Mouse (Mus musculus): ENCODE measurements around the gene Chchd5. TPM values are rescaled to one million over a fixed set of nuclear protein-coding genes. Genes with fewer than 3 reads are reported as not detected.

The Chchd5 gene
- polyA plus RNA-seq, 1 experiment from 2014 or later = 27.8 TPM

GRCm38 (mm10) chr2:129151111-129151510, 21.6 kb downstream of the Chchd5 start:
- DNase-seq (ENCODE audit: low spot score) = no peak

GRCm38 (mm10) chr2:129152751-129153150, 23.3 kb downstream of the Chchd5 start:
- DNase-seq (ENCODE audit: low spot score) = no peak

- no peak for DNase-seq (ENCODE audit: low spot score)
Measured at GRCm38 (mm10) chr2:129164815-129165214, 35.3 kb downstream of the Chchd5 start.

GRCm38 (mm10) chr2:129166466-129167463, 37.3 kb downstream of the Chchd5 start:
- no peak for DNase-seq (ENCODE audit: low spot score)

GRCm38 (mm10) chr2:129173386-129173785, 43.9 kb downstream of the Chchd5 start:
- no peak for DNase-seq (ENCODE audit: low spot score)

GRCm38 (mm10) chr2:129174474-129174873, 45.0 kb downstream of the Chchd5 start:
- peak; percentile 64 for DNase-seq (ENCODE audit: low spot score)

- DNase-seq (ENCODE audit: low spot score) = no peak
Measured at GRCm38 (mm10) chr2:129175636-129176035, 46.1 kb downstream of the Chchd5 start.

- no peak for DNase-seq (ENCODE audit: low spot score)
Measured at GRCm38 (mm10) chr2:129176676-129177420, 47.3 kb downstream of the Chchd5 start.

GRCm38 (mm10) chr2:129177661-129178060, 48.2 kb downstream of the Chchd5 start:
- no peak for DNase-seq (ENCODE audit: low spot score)

GRCm38 (mm10) chr2:129178182-129178908, 48.8 kb downstream of the Chchd5 start:
- no peak for DNase-seq (ENCODE audit: low spot score)

- DNase-seq (ENCODE audit: low spot score) = peak; percentile 89
Measured at GRCm38 (mm10) chr2:129179946-129180853, 50.7 kb downstream of the Chchd5 start.

- no peak for DNase-seq (ENCODE audit: low spot score)
Measured at GRCm38 (mm10) chr2:129181509-129181908, 52.0 kb downstream of the Chchd5 start.

- no peak for DNase-seq (ENCODE audit: low spot score)
Measured at GRCm38 (mm10) chr2:129182412-129182811, 52.9 kb downstream of the Chchd5 start.

GRCm38 (mm10) chr2:129183561-129184031, 54.1 kb downstream of the Chchd5 start:
- peak; percentile 94 for DNase-seq (ENCODE audit: low spot score)

Other genes starting within 250 kb of the Chchd5 start
- gene Zc3h8, start 185.6 kb upstream of the Chchd5 start, polyA plus RNA-seq (2015; fragmentation: Nextera tagmentation; extraction: Ambion mirVana) = 9.3 and 10.1 TPM in 2 replicates
- 3.3 and 6.5 TPM in 2 replicates for gene Zc3h6, start 162.3 kb upstream of the Chchd5 start, polyA plus RNA-seq (2015; fragmentation: Nextera tagmentation; extraction: Ambion mirVana)
- 17.1 and 18.5 TPM in 2 replicates for gene Gm10762, start 162.0 kb upstream of the Chchd5 start, polyA plus RNA-seq (2015; fragmentation: Nextera tagmentation; extraction: Ambion mirVana)
- 0.14 and 0.23 TPM in 2 replicates for gene Vinac1, start 81.5 kb upstream of the Chchd5 start, polyA plus RNA-seq (2015; fragmentation: Nextera tagmentation; extraction: Ambion mirVana)
- 5.2 and 5.9 TPM in 2 replicates for gene Ttl, start 63.8 kb upstream of the Chchd5 start, polyA plus RNA-seq (2015; fragmentation: Nextera tagmentation; extraction: Ambion mirVana)
- 19.4 TPM in 2 replicates for gene Polr1b, start 28.7 kb upstream of the Chchd5 start, polyA plus RNA-seq (2015; fragmentation: Nextera tagmentation; extraction: Ambion mirVana)
- 33.3 and 42.5 TPM in 2 replicates for gene Slc20a1, start 69.1 kb downstream of the Chchd5 start, polyA plus RNA-seq (2015; fragmentation: Nextera tagmentation; extraction: Ambion mirVana)
- gene Ckap2l, start 167.5 kb downstream of the Chchd5 start, polyA plus RNA-seq (2015; fragmentation: Nextera tagmentation; extraction: Ambion mirVana) = 29.6 and 40.8 TPM in 2 replicates
- 1.8 and 2.1 TPM in 2 replicates for gene Il1a, start 180.3 kb downstream of the Chchd5 start, polyA plus RNA-seq (2015; fragmentation: Nextera tagmentation; extraction: Ambion mirVana)
- 1.0 and 1.1 TPM in 2 replicates for gene Il1b, start 241.4 kb downstream of the Chchd5 start, polyA plus RNA-seq (2015; fragmentation: Nextera tagmentation; extraction: Ambion mirVana)